Mouse (Mus musculus) small intestine, adult 2 months (tissue): Measurements from ENCODE around the gene Mtfr2. TPM values are rescaled to one million over a fixed set of nuclear protein-coding genes. Genes with fewer than 3 reads are reported as not detected.

Experiments
- H3K27ac ChIP-seq: fragments of 200-500 bp; 2 replicates; pipeline ENCODE4 v1.5.1; 2012; ENCODE audit warnings: low read depth, low read length, control low read depth, inconsistent platforms; ENCODE audit not compliant: insufficient read depth
- H3K27me3 ChIP-seq: fragments of 200-500 bp; 2 replicates; pipeline ENCODE4 v1.6.1; 2012; ENCODE audit warnings: mild to moderate bottlenecking, moderate library complexity, low read length, inconsistent platforms; ENCODE audit not compliant: control insufficient read depth, insufficient read depth
- H3K36me3 ChIP-seq: fragments of 200-500 bp; 2 replicates; pipeline ENCODE4 v1.6.1; 2012; ENCODE audit warnings: mild to moderate bottlenecking, low read length, control low read depth, inconsistent platforms; ENCODE audit not compliant: control insufficient read depth, insufficient read depth
- H3K4me1 ChIP-seq: fragments of 200-500 bp; 2 replicates; pipeline ENCODE4 v1.6.1; 2012; ENCODE audit warnings: low read length, inconsistent platforms, mixed read lengths; ENCODE audit not compliant: control insufficient read depth, insufficient read depth, insufficient read length
- H3K4me3 ChIP-seq: fragments of 200-500 bp; 2 replicates; pipeline ENCODE4 v1.5.1; 2012; ENCODE audit warnings: low read depth, mild to moderate bottlenecking, control low read depth, inconsistent platforms, low read length, moderate library complexity
- CTCF ChIP-seq: fragments of 200-500 bp; IDR thresholded peaks from 2 replicates; pipeline ENCODE4 v1.5.1; 2012; ENCODE audit warnings: low read depth, mild to moderate bottlenecking, control low read depth, inconsistent platforms, low read length, moderate library complexity, mixed read lengths; ENCODE audit not compliant: insufficient replicate concordance, insufficient read length; ENCODE audit errors: extremely low read depth
- POLR2A ChIP-seq: fragments of 200-500 bp; IDR thresholded peaks from 2 replicates; pipeline ENCODE4 v1.6.1; 2012; ENCODE audit warnings: low read depth, mild to moderate bottlenecking, control low read depth, inconsistent platforms, low read length, moderate library complexity
- WGBS: fragments of 180-500 bp; shearing (Covaris S2); methylation state at CpG from one replicate; pipeline ENCODE4 v1.1.7; 2018; 5-methylcytosine and 5-hydroxymethylcytosine counted together
- polyA plus RNA-seq: library from polyadenylated mRNA; depleted of rRNA; stranded (reverse); fragments of >200 nt; gene quantifications from 2 replicates; pipeline ENCODE4 v1.2.3, GENCODE M21; 2012

Mtfr2 gene
- polyA plus RNA-seq, 1 experiment, result 0.68 TPM

GRCm38 (mm10) chr10:20312736-20313301, 34.8 kb upstream of the Mtfr2 start:
- Histone ChIP-seq H3K36me3 (no peaks in the 10 kb centered on the region), H3K27ac (peak overlapping the region; percentile 98), H3K4me1 (peaks cover 11% of the 10 kb centered on the region; the same call in 1 of the 2 replicates), H3K4me3 (peak overlapping the region; percentile 98), H3K27me3 (no peaks in the 10 kb centered on the region)
- TF ChIP-seq POLR2A, result no peak
- no peak for TF ChIP-seq CTCF
- 1% methylated on average over 54 of the region's 54 CpGs for WGBS

GRCm38 (mm10) chr10:20313447-20313846, 34.1 kb upstream of the Mtfr2 start:
- WGBS, result 20% methylated on average over 13 of the region's 13 CpGs
- Histone ChIP-seq H3K4me1 (peaks cover 11% of the 10 kb centered on the region; the same call in 1 of the 2 replicates), H3K36me3 (peaks cover 4% of the 10 kb centered on the region), H3K4me3 (peak overlapping the region; percentile 98), H3K27me3 (no peaks in the 10 kb centered on the region), H3K27ac (no peak overlapping the region)
- TF ChIP-seq POLR2A (no peak), CTCF (no peak)

- no peak overlapping the region for H3K27ac ChIP-seq
- TF ChIP-seq CTCF (no peak), POLR2A (no peak)
- 57% methylated on average over 4 of the region's 4 CpGs for WGBS
Measured at GRCm38 (mm10) chr10:20313941-20314340, 33.6 kb upstream of the Mtfr2 start.

GRCm38 (mm10) chr10:20314797-20315196, 32.8 kb upstream of the Mtfr2 start:
- Histone ChIP-seq H3K36me3 (peaks cover 13% of the 10 kb centered on the region), H3K27me3 (no peaks in the 10 kb centered on the region), H3K4me3 (no peak overlapping the region), H3K4me1 (peaks cover 11% of the 10 kb centered on the region; the same call in 1 of the 2 replicates), H3K27ac (no peak overlapping the region)
- peak; percentile 37; the same call in 1 of the 2 replicates for TF ChIP-seq CTCF
- no peak for TF ChIP-seq POLR2A
- 39% methylated on average over 2 of the region's 2 CpGs for WGBS

More at GRCm38 (mm10) chr10:20313941-20314340, 33.6 kb upstream of the Mtfr2 start:
- H3K4me3 ChIP-seq, result no peak overlapping the region
- no peaks in the 10 kb centered on the region for H3K27me3 ChIP-seq
- H3K36me3 ChIP-seq, result peaks cover 8% of the 10 kb centered on the region
- peaks cover 11% of the 10 kb centered on the region; the same call in 1 of the 2 replicates for H3K4me1 ChIP-seq

- Histone ChIP-seq H3K36me3 (peaks cover 16% of the 10 kb centered on the region), H3K27ac (no peak overlapping the region), H3K4me1 (peaks cover 6% of the 10 kb centered on the region; the same call in 1 of the 2 replicates), H3K4me3 (no peak overlapping the region), H3K27me3 (no peaks in the 10 kb centered on the region)
- WGBS, result 68% methylated on average over 5 of the region's 5 CpGs
- no peak for TF ChIP-seq CTCF
- no peak for TF ChIP-seq POLR2A
Measured at GRCm38 (mm10) chr10:20317466-20317865, 30.1 kb upstream of the Mtfr2 start.

- Histone ChIP-seq H3K27ac (no peak overlapping the region), H3K4me3 (no peak overlapping the region), H3K4me1 (no peaks in the 10 kb centered on the region), H3K27me3 (no peaks in the 10 kb centered on the region), H3K36me3 (peaks cover 44% of the 10 kb centered on the region)
- no peak for TF ChIP-seq CTCF
Measured at GRCm38 (mm10) chr10:20326226-20326625, 21.3 kb upstream of the Mtfr2 start.

- TF ChIP-seq CTCF (no peak), POLR2A (no peak)
- 87% methylated on average over 2 of the region's 2 CpGs for WGBS
- Histone ChIP-seq H3K4me3 (no peak overlapping the region), H3K27ac (no peak overlapping the region), H3K27me3 (no peaks in the 10 kb centered on the region), H3K4me1 (no peaks in the 10 kb centered on the region), H3K36me3 (peaks cover 50% of the 10 kb centered on the region)
Measured at GRCm38 (mm10) chr10:20331262-20331661, 16.3 kb upstream of the Mtfr2 start.
